Mouse (Mus musculus) liver, postnatal 0 days (tissue): Measurements from ENCODE around the gene Rpl3l.
A peak's percentile ranks its signal among the peaks of the same experiment; 100 is the strongest.

ENCODE experiments used
- CTCF ChIP-seq: sonication (generic); IDR thresholded peaks from 2 replicates; pipeline ENCODE4 v1.5.1; 2016; ENCODE audit warnings: antibody characterized with exemption, low read depth
- EP300 ChIP-seq: IDR thresholded peaks from 2 replicates; pipeline ENCODE4 v1.6.1; 2016; ENCODE audit warnings: antibody characterized with exemption, low read depth, mild to moderate bottlenecking

- TF ChIP-seq CTCF: peak; percentile 100
- no peak for TF ChIP-seq EP300
Measured at GRCm38 (mm10) chr17:24724184-24724583, 3.4 kb upstream of the Rpl3l start, which contains the start of gene Ndufb10.
